Mouse (Mus musculus) c-Kit-positive CD71-positive TER-119-negative erythroid progenitor cells, embryonic 14.5 days (primary cell): ENCODE results near the gene Fam171a2.

Experiments
- DNase-seq: peaks from one replicate; pipeline ENCODE4 v3.0.0-alpha.2; 2013; ENCODE audit warnings: low read depth

Gene Fam171a2

GRCm38 (mm10) chr11:102447497-102447896, at the start of gene Fam171a2:
Fam171a2 (minus strand) TSS chr11:102447682.
- no peak for DNase-seq

- DNase-seq: no peak
Measured at GRCm38 (mm10) chr11:102496732-102497131, 49.2 kb upstream of the Fam171a2 start.

- no peak for DNase-seq
Measured at GRCm38 (mm10) chr11:102496206-102496605, 48.7 kb upstream of the Fam171a2 start.

- no peak for DNase-seq
Measured at GRCm38 (mm10) chr11:102495742-102496141, 48.3 kb upstream of the Fam171a2 start.

- DNase-seq: no peak
Measured at GRCm38 (mm10) chr11:102495114-102495513, 47.6 kb upstream of the Fam171a2 start.

GRCm38 (mm10) chr11:102494063-102494650, 46.7 kb upstream of the Fam171a2 start:
- DNase-seq: no peak

GRCm38 (mm10) chr11:102493241-102493640, 45.8 kb upstream of the Fam171a2 start:
- no peak for DNase-seq

- DNase-seq: no peak
Measured at GRCm38 (mm10) chr11:102487901-102488300, 40.4 kb upstream of the Fam171a2 start.

GRCm38 (mm10) chr11:102486733-102487386, 39.4 kb upstream of the Fam171a2 start:
- peak; percentile 60 for DNase-seq

- DNase-seq: no peak
Measured at GRCm38 (mm10) chr11:102481779-102482178, 34.3 kb upstream of the Fam171a2 start.

- DNase-seq: no peak
Measured at GRCm38 (mm10) chr11:102480897-102481296, 33.4 kb upstream of the Fam171a2 start.

- DNase-seq: no peak
Measured at GRCm38 (mm10) chr11:102480111-102480510, 32.6 kb upstream of the Fam171a2 start.

GRCm38 (mm10) chr11:102479581-102479980, 32.1 kb upstream of the Fam171a2 start:
- DNase-seq: no peak

GRCm38 (mm10) chr11:102478671-102479070, 31.2 kb upstream of the Fam171a2 start:
- DNase-seq: no peak

- no peak for DNase-seq
Measured at GRCm38 (mm10) chr11:102475027-102475426, 27.5 kb upstream of the Fam171a2 start.

- DNase-seq: peak; percentile 39
Measured at GRCm38 (mm10) chr11:102469648-102470357, 22.3 kb upstream of the Fam171a2 start, which contains the start of gene Itga2b. Itga2b (minus strand) TSS chr11:102470122.

- DNase-seq: peak; percentile 88
Measured at GRCm38 (mm10) chr11:102467041-102467631, 19.7 kb upstream of the Fam171a2 start.

GRCm38 (mm10) chr11:102465713-102466436, 18.4 kb upstream of the Fam171a2 start:
- no peak for DNase-seq

- DNase-seq: no peak
Measured at GRCm38 (mm10) chr11:102464901-102465300, 17.4 kb upstream of the Fam171a2 start.

GRCm38 (mm10) chr11:102461764-102462163, 14.3 kb upstream of the Fam171a2 start:
- no peak for DNase-seq

GRCm38 (mm10) chr11:102460541-102460940, 13.1 kb upstream of the Fam171a2 start:
- DNase-seq: no peak
